Mouse (Mus musculus) myocyte (in vitro differentiated cells): ENCODE data around the gene Larp7.

Experiments
- POLR2A ChIP-seq: IDR thresholded peaks from one replicate; pipeline ENCODE4 v1.6.1; 2011; ENCODE audit warnings: low read depth, mild to moderate bottlenecking, control low read depth, moderate library complexity; ENCODE audit not compliant: insufficient read length
- TCF3 ChIP-seq: IDR thresholded peaks from one replicate; pipeline ENCODE4 v1.6.1; 2011; ENCODE audit warnings: low read depth, control low read depth; ENCODE audit not compliant: insufficient read length
- USF1 ChIP-seq: IDR thresholded peaks from one replicate; pipeline ENCODE4 v1.6.1; 2011; ENCODE audit warnings: low read depth, mild to moderate bottlenecking, control low read depth, moderate library complexity

DNA sequence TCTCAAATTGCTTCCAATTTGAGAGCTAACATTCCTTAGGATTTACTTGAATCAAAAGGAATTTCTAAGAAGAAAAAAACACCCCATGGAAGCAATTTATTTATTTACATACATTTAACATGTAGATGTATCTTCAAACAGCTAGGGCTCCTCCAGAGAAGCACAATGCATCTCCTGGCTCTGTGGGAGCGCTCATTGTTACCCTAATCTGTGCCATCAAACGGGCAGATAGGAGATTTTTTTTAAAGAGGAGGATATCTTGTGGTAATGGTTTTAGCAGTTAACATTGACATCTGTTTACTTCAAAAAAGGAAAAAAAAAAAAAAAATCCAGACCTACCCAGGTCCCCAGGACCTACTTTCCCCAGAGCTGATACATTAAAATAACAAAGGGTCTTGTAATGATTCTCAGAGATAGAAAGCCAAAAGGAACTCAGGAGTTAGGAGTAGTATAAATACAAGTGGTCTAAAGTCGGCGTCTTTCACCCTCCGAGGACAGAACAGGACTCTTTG is 8.5 kb downstream of the Larp7 start:
- TF ChIP-seq POLR2A (no peak), TCF3 (no peak), USF1 (no peak)
